Mouse (Mus musculus): ENCODE results near the gene Gaa.
"Not testable (repeated sequence)": the region's sequence is repeated elsewhere in the genome, so short reads cannot be mapped to it uniquely, and the experiment has no call there.

Gaa gene

DNA sequence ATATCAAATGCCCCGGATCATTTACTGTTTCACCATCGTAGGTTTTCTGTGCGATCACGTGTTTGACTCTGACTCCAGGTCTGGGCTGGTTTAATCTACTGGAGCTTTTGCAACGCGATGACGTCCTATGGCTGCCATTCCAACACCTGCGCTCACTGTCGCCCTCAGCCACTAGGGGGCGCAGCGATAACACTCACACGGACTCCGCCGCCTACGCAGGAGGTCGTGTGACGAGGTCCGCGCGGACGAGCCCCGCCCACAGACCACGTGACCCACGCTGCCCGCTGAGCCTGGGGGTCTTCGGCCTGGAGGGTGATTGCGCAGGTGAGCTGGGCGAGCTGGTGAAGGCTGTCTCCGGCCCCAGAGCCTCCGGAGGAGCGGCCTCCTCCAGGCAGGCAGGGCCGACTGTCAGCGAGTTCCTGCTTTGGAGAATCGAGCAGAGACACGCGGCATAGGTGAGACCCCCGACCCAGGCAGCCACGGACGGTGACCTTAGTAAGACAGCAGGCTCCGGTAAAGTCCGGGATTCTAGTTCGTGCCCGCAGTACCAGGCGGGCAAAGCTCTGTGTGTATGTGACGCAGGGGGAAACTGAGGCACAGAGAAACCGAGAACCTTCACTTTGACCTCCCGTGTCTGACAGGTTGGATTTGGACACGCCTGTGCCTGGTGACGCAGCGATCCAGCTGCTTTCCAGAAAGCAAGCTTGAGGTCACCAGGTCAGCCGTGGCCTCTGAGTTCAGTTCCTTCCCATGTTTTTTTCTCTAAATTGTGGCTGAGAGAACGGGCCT, at the start of gene Gaa:
TSS of gene Gaa (plus strand) at position 120 of the 789 bp plus-strand sequence.
- peak; percentile 97 for DNase-seq (ENCODE audit: low read depth)

DNA sequence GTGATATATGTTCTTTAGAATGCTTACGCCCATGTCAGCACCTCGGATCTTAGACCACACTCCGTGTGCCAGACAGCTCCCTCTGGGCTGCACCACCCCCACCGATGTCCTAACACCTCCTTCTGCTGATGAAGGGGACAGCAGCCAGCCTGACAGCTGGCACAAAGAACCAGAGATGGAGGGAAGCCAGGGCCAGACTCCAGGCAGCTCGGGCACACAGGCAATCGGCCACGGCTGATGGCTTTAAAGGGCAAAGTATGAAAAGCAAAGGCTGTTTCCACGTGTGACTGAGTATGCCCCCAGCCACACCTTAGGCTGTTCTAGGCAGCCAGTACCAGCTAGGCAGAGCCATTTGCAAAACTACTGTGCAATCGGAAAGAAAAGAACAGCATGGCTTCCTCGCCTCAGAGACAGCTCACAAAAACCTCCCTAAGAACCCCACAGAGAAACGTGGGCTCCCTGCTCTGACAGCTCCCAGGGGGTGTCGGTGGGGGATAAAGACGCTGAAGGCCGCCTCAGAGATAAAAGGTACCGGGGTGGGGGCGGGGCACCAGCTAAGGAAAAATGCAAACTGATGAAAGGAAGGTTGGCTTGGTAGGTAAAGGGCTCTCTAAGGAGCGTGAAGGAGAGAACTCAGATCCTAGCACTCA, 47.7 kb upstream of the Gaa start:
- DNase-seq (ENCODE audit: low read depth) = no peak

DNA sequence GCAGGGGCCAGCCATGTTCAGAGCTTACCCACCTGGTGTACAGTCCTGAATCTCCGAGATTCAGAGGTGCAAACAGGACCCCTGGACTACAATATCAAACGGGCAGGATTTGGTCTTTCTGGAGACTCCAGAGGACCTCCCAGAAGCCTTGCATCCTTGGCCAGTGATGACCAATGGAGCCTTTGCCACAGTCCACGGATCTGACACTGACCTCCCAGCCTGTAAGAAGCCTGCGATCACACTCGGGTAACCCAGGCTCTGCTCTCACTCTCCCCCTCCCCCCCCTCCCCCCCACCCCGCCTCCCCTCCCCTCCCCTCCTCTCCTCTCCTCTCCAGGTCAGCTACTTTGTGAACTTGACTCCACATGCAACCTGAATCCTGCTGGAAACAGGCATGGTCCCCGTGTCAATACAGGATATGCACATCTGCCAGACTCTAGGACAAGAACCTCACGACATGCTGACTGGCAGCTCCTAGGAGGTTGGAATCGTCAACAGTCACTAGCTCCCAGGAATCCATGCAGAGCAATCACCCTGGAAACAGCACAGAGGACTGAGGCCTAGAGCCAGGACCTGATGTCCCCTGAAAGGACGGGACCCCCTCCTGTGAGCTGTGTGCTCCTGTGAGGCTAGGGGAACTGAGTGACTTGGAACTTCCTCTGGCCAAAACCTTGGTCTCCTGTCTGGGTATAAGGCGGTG, 45.7 kb upstream of the Gaa start:
- DNase-seq (ENCODE audit: low read depth) = no peak

DNA sequence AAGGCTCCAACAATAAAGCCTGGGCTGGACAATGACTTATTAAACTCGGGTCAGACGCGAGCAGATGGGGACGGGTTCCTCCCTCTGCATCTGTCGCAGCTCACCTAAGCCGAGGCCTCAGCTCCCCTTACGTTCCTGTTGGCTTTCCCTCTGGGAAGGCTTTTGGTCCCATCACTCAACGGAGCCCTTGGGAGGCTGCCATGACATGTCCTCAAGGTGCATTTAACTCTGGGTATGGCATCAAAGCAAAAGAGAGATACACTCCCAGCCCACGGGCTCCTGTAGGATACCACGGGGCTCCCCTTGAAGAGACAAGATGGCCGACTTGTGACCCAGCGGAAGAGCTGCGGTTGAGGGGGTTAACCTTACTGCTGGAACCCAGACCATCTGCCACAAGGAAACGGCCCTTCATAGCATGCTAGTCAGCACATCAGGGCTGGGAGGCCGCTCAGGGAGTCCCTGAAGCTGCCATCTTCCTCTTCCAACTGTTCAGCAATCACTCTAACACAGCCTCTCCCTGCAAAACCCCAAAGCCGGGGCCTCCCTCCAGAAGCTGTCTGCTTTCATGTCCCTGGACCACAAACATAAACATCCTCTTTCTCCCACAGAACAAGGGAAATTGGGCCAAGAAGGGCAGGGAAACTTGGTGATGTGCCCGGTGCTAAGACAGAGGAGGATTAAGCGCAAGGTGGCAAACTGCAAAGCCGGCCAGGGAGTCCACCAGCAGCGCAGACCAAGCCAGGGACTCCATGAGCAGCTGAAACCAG, 44.4 kb upstream of the Gaa start:
- DNase-seq (ENCODE audit: low read depth) = no peak

DNA sequence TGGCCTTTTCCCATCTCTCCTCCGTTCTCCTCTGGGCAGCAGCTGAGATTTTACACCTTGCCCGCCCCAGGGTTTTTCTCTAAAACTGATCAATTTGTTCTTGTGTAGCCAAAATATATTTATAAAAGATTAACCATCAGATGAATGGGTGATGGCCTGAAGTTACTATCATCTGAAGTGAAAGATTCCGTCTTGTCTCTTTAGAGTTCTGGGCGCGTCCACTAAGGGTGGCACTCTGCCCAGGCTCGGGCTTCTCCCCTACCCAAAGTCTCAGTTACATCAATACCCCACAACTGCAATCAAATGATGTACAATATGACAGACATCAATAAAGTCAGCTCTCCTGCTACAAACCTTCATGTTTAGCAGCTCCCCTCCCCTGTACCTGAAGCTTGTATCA, 42.8 kb upstream of the Gaa start:
- no peak for DNase-seq (ENCODE audit: low read depth)

DNA sequence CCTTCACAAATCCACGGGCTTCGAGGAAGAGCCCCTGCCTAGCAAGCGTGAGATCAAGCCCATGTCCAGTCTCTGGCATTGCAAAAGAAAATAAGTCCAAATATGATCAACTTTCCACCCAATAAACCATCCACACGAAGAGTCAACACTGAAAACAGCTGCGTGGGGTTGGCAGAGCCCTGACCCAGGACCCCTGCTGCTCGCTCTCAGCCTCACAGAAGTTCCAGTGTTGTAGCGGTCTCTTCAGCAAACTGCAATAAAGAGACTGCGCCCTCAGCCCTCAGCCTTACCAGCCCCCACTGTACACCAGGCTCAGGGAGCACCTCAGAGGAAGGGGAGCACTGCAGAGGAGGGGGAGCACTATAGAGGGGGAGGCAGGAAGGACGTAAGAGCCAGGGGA, 42.1 kb upstream of the Gaa start:
- no peak for DNase-seq (ENCODE audit: low read depth)

DNA sequence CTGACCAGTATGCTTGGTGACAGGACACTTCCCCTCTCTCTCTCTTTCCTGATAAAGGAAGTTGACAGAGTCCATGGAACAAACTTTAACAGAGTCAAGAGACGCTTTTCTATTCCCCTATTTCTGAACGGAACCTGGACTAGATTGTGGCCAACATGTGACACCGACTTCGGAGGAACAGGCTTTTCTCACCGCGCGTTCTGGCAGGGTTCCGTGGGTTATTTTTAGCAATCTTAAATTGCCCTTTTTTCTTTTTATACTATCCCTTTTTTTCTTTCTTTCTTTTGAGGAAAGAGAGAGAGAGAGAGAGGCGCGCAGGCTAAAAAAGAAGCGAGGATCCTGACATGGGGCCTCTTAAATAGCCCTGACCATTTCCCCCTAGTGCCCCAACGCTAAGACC, 40.1 kb upstream of the Gaa start:
- DNase-seq (ENCODE audit: low read depth) = no peak

DNA sequence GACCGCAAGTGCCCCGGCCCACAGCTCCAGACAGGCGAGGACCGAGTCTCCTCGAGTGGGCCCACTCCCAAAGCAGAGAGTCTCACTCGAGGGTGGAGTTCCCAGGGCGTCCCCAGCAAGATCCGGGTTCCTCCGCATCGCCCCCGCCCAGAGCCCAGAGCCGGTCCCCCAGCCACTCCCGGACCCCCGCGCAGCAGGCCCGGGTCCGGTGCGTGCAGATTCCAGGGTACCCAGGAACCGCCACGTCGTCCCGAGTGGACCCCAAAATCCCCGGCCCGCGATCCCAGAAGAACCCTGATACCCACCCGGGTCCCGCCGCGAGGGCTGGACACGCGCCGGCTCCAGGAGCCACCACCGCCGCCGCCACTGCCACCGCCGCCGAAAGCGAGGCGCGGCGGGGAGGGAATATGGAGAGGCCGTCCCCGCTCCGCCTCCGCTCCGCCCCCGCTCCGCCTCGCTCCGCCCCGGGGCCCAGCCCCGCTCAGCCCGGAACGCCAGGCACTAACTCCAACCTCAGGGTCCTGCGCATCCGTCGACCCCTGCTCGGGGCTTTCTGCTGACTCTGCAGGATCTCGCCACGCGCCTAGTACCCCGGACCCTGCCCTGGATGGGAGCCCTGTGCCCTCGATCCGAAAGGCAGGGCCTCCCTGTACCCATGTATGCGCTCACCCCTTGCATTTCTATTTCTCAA, 39.5 kb upstream of the Gaa start, which contains the start of the genes Tbc1d16 and Ccdc40:
TSS of gene Tbc1d16 (minus strand) at position 409 of the 691 bp plus-strand sequence.
TSS of gene Ccdc40 (plus strand) at position 482 of the 691 bp plus-strand sequence.
- DNase-seq (ENCODE audit: low read depth) = peak; percentile 51

DNA sequence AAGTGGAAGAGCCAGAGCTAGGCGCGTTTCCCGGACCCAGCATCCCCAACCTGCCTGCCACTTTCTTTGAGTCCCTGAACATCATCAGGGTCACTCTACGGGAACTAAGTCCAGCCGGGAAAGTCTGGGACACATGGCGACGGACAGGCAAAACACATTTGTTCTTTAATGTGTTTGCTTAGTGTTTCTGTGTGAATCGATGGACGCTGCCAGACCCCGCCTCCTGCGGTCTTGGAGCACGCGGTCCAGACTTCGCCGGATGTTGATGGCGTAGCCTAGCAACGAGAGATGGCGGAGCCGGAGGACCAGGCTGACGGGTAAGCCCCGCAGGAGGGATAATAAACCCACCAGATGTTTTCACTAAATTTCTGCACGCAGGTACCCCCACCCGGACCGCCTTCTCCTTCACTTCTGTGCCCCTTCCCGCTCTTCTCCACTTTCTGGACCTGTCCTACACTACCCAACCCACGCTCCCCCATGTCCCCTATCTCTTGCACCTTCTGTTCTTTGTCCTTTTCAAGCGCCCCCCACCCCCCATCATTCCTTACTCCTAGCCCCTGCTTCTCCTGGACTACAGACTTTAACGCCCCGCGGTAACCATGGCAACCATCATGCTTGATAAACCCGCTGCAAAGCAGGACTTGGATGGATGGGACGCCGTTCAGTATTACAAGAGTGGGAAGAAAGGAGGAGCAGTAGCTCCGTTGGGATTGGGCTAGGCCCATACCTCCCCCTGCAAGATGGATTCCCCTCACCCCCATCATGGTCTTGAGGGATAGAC, 38.7 kb upstream of the Gaa start:
- DNase-seq (ENCODE audit: low read depth) = no peak

DNA sequence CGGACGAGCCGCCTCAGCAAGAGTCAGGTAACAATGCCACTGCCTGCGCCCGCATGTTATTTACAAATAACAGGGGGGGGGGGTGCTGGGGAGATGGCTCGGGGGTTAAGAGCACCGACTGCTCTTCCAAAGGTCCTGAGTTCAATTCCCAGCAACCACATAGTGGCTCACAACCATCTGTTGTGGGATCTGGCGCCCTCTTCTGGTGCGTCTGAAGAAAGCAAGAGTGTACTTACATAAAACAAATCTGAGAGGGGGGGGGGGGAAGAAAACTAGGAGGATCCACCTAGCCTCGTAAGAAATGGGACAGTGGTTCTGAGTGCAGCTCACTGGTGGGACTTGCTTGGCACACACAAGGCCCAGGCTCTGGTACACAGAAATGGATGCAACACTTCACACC, 32.9 kb upstream of the Gaa start:
- DNase-seq (ENCODE audit: low read depth) = no peak

DNA sequence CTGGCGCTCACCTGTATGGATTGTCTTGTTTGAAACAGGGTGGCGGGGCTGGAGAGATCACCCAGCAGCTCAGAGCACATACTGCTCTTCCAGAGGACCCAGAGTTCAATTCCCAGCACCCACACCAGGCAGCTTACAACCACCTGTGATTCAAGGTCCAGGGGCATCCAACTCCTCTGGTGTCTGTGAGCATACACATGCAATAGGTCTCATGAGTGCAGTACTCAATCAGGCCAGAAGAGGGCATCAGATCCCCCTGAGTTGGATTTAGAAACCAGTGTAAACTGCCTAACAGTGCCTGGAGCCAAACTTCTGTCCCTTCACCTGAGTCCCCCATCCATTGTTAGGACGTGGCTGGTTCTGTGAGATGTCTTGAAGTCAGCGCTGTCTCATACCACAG, 32.1 kb upstream of the Gaa start:
- peak; percentile 63 for DNase-seq (ENCODE audit: low read depth)

DNA sequence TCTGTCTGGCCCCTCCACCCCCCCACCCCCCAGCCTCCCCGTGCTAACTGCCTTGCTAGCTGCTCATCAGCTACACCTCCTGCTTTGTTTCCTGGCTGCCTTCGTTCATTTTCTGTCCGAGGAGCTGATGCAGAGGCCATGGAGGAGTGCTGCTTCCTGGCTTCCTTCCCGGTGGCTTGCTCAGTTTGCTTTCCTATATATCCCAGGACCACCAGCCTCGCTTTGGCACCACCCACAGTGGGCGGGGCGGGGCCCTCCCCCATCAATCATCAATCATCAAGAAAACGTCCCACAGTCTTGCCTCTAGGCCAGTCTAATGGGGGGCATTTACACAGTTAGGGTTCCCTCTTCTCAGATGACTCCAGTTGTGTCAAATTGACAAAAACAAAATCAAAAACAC, 31.3 kb upstream of the Gaa start:
- no peak for DNase-seq (ENCODE audit: low read depth)

DNA sequence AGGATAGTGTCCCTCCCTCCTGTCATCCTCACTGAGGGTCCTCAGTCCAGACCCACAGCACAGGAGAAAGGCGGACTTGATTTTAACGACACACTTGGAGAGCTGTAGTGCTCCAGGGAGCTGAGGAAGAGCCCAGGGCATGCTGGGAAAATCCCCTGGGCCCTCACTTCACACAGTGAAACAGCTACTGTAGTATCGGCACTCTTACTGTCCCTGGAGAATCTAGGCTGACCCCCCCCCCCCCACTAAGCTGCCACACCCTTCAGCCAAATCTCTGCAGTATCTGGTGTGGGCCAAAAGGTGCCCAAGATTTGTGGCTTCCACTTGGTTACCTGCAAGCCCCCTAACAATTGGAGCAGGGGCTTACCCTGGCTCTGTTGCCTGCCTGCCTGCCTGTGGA, 30.7 kb upstream of the Gaa start:
- DNase-seq (ENCODE audit: low read depth) = no peak

DNA sequence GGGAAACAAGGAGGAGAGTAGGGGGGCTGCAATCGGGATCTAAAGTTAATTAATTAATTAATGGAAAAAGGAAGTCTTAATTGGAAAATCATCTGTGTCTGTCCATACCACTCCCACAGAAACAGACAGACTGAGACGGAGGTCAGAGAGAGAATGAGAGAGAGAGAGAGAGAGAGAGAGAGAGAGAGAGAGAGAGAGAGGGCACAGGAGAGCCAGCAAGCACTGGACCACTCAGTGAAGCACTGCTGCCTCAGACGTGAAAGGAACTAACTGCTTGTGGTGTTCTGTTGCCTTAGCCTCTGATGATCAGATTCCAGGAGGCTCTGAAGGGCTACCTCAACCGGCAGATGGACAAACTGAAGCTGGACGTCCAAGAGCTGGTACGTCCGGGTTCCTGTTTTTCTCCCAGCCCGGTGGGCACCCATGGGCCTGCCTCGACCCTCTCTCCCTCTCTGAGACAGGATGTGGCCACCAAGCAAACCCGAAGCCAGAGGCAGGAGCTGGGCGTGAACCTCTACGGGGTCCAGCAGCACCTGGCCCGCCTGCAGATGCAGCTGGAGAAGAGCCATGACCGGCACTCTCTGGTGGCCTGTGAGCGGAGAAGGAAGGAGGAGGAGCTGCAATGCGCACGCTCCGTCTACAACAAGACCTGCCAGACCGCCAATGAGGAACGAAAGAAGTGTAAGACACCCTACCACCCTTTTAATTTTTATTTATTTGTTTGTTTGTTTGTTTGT, 30.0 kb upstream of the Gaa start:
- no peak for DNase-seq (ENCODE audit: low read depth)

DNA sequence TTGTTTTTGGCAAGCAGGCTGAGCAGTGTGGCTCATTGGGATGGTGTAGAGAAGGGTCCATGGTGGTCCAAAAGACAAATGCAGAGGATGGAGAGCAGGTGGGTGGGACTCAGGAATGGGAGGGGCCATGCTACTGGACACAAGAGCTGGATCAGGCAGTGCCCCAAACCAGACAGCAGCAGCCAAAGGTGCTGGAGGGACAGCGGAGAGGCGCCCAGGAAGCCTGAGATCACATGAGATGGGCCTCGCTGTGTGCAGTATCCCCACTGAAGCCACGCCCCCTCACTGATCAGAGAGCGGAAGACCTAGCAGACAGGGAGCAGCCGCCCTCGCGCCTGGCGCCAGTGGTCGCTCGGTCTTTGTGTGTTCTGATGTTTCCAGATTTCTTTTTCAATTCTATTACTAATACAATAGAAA, 29.4 kb upstream of the Gaa start:
- DNase-seq (ENCODE audit: low read depth) = peak; percentile 70

DNA sequence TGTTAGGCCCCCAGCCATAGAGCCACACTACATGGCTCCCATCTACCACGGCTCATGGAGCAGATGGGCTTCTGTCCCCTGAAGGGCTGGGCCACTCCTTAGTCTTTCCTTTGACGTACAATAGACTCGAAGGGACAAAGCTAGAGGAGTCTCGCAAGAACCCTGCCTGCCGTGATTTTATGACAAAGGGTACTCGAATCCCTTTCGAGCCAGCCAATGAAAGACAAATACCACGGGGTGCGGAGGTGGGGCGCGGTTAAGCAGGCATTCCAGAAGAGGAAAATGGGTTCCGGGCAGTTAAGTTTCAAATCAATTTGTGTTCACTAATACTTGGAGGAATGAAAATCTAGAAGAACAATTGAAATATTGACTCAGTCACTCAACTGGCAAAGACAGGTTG, 28.2 kb upstream of the Gaa start:
- DNase-seq (ENCODE audit: low read depth) = no peak

DNA sequence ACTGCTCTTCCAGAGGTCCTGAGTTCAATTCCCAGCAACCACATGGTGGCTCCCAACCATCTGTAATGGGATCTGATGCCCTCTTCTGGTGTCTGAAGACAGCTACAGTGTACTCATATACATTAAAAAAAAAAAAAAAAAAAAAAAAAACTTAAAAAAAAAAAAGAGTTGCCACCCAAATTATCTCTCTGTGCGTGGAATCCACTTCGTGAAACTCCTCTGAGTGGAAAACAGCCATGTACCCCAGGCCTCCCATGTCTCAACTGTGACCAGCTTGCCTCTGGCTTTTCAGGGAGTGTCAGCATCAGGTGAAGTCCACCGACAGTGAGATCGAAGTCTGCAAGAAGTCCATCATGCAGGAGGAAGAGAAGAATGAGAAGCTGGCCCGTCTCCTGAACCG, 22.1 kb upstream of the Gaa start:
- DNase-seq (ENCODE audit: low read depth) = not testable (repeated sequence)

DNA sequence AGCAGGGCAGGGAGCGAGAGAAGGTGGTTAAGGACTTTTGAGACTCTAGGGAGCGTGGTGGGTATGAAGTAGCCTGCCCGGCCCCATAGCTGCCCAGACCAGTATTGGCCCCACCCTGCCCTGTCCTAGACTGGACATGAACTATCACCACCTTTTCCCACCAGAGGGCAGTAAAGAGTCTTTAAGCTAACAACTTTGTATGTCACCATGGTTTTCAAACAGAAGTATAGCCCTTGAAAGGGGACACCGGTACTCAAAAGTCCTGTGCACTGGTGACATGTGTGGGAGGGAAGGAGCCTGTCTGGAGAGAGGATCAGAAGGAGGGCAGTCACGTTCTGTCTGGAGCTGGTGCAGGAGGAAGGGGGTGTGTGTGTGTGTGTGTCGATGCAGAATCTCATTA, 18.7 kb upstream of the Gaa start:
- DNase-seq (ENCODE audit: low read depth) = peak; percentile 55

DNA sequence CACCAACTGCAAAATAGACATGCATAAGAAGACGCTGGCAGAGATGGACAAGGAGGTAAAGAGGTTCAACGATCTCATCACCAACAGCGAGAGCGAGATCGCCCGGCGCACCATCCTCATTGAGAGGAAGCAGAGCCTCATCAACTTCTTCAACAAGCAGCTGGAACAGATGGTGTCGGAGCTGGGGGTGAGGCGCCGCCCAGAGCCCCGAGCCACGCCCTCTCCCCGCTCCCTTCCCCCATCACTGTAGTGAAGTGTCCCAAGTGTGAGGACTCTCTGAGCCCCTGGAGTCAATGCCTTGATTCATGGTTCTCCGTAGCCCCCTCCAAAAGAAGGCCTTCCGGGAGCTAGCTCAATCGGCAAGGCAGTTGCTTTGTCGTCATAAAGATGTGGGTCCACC, 16.7 kb upstream of the Gaa start:
- DNase-seq (ENCODE audit: low read depth) = no peak

Measured in c-Kit-positive CD71-positive TER-119-negative erythroid progenitor cells, embryonic 14.5 days (primary cell).